Mouse (Mus musculus) adrenal gland, postnatal 25 days (tissue): ENCODE measurements around the gene Nog. TPM values are rescaled to one million over a fixed set of nuclear protein-coding genes. Genes with fewer than 3 reads are reported as not detected.

Experiments
- DNase-seq: peaks from one replicate; pipeline ENCODE4 v3.0.0; 2021; ENCODE audit warnings: mixed read lengths
- total RNA-seq: library from RNA; stranded (reverse); gene quantifications from 2 replicates; pipeline ENCODE4 v1.2.3, GENCODE M21; 2021

Nog gene
- total RNA-seq, 1 experiment from 2014 or later = not detected

DNA sequence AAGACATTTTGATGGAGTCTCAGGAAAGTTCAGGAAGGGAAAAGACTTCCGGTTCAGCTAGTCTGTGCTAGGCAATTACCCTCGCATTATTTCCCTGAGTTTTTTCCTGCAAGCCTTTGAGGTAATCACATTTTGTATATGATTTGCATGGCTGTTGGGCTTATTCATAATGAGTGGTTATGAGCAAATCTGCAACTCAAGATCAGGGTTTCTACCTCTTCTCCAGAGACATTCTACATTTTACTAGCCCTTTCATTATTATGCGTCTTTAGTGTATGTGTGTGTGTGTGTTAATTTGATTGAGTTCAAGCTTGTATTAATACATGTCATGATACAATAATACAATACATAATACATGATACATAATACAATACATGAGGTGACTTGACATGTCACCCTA lies 34.6 kb downstream of the Nog start:
- DNase-seq = no peak

GRCm38 (mm10) chr11:89265080-89265479 lies 37.1 kb downstream of the Nog start:
- DNase-seq = no peak

DNA sequence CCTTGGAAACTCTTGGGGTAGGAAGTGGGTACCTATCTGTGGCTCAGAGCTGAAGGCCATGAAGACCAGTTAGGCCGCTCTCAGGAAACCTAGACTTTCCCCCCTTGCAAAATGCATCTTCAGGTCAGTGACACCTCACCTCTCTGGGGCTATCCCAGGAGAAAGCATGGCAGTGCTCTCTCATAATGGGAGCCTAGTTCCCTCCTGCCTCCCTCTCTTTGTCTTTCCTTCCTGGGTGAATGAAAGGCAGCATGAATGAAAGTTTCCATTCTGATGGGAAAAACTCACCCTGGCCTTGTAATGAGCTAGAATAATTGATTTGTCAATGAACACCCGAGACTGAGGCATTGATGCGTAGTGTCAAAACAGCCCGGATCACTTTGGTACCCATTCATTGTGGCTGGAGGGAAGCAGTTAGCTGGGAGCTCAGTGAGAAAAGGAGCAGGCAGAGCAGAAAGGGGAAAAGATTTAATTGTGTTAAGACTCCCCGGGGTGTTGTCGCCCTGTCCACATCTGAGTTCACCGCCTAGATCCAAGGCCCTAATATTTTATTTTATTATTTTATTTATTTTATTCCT lies 42.7 kb downstream of the Nog start:
- DNase-seq = no peak

DNA sequence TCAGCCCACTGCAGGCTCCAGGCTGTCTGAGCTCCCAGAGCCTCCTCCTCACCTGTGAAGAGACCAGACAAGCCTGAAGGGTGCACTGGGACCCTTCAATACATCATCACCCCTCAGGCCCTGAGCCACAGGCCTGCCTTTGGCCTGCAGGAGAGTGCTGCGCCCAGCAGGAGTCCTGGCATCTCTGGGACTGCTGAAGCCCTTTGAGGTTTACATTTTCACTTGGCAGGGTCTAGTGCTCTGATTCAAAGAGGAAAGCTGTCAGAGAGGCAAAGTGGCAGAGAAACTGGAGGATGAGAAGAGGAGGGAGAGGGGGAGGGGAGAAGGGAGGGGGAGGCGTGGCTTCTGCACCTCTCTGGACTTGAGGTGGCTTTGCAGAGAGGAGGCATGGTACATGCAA lies 44.2 kb downstream of the Nog start:
- no peak for DNase-seq

DNA sequence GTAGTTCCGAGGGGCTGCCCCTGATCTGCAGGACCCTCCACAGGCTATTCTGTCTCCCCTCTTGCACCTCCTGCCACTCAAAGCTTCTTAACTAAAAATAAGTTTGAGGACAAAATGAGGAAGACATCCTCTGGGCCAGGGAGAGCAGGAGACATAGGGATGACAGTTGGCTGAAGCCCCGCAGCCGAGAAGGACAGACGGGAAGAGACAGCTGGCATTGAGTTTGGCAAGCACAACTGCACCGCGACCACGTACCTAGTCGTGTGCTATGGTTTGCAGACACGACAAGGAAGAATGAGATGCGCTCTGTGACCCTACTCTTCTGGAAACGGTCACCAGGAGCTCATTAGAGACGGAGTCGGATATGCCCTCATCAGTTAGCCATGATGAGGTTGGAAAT lies 48.2 kb downstream of the Nog start:
- DNase-seq = no peak

Other genes starting within 250 kb of the Nog start
- gene Dgke, start 235.5 kb downstream of the Nog start, total RNA-seq = 9.5 and 10.4 TPM in 2 replicates
- not detected in 2 replicates for gene Gm525, start 228.5 kb downstream of the Nog start, total RNA-seq